Mouse (Mus musculus): ENCODE measurements around the gene Vwf.

Vwf gene

GRCm38 (mm10) chr6:125546474-125546873 is at the start of gene Vwf:
Gene Vwf (plus strand): TSS chr6:125546774.
- in situ Hi-C loops (cut with MseI, MboI), result no loop called here

- in situ Hi-C loops (cut with MseI, MboI), result loop anchor here in 1 of 2 experiments (5.0 kb wide), 1 partner anchor 76 kb away; no protein-coding TSS in a partner anchor
Measured at GRCm38 (mm10) chr6:125498062-125498461, 48.5 kb upstream of the Vwf start.

GRCm38 (mm10) chr6:125503186-125503802 is 43.3 kb upstream of the Vwf start:
- in situ Hi-C loops (cut with MseI, MboI), result loop anchor here (5.0 to 10.0 kb wide), 2 partner anchors 99 to 102 kb away; no protein-coding TSS in a partner anchor

GRCm38 (mm10) chr6:125504622-125505355 is 41.8 kb upstream of the Vwf start:
- in situ Hi-C loops (cut with MseI, MboI), result loop anchor here (5.0 to 10.0 kb wide), 2 partner anchors 98 to 100 kb away; no protein-coding TSS in a partner anchor

- in situ Hi-C loops (cut with MseI, MboI), result loop anchor here in 1 of 2 experiments (10.0 kb wide), 1 partner anchor 98 kb away; no protein-coding TSS in a partner anchor
Measured at GRCm38 (mm10) chr6:125506427-125506826, 40.1 kb upstream of the Vwf start.

- in situ Hi-C loops (cut with MseI, MboI), result loop anchor here in 1 of 2 experiments (10.0 kb wide), 1 partner anchor 95 kb away; no protein-coding TSS in a partner anchor
Measured at GRCm38 (mm10) chr6:125509783-125510182, 36.8 kb upstream of the Vwf start.

GRCm38 (mm10) chr6:125510645-125511044 is 35.9 kb upstream of the Vwf start:
- in situ Hi-C loops (cut with MseI, MboI), result no loop called here

GRCm38 (mm10) chr6:125511196-125511595 is 35.4 kb upstream of the Vwf start:
- in situ Hi-C loops (cut with MseI, MboI), result no loop called here

GRCm38 (mm10) chr6:125512950-125513596 is 33.5 kb upstream of the Vwf start:
- in situ Hi-C loops (cut with MseI, MboI), result no loop called here

- in situ Hi-C loops (cut with MseI, MboI), result no loop called here
Measured at GRCm38 (mm10) chr6:125515503-125516315, 30.9 kb upstream of the Vwf start.

- in situ Hi-C loops (cut with MseI, MboI), result no loop called here
Measured at GRCm38 (mm10) chr6:125521558-125522193, 24.9 kb upstream of the Vwf start.

- in situ Hi-C loops (cut with MseI, MboI), result no loop called here
Measured at GRCm38 (mm10) chr6:125524027-125524426, 22.5 kb upstream of the Vwf start.

- in situ Hi-C loops (cut with MseI, MboI), result no loop called here
Measured at GRCm38 (mm10) chr6:125526066-125526465, 20.5 kb upstream of the Vwf start.

GRCm38 (mm10) chr6:125528614-125529200 is 17.9 kb upstream of the Vwf start:
- in situ Hi-C loops (cut with MseI, MboI), result no loop called here

- in situ Hi-C loops (cut with MseI, MboI), result no loop called here
Measured at GRCm38 (mm10) chr6:125529479-125529878, 17.1 kb upstream of the Vwf start.

- in situ Hi-C loops (cut with MseI, MboI), result no loop called here
Measured at GRCm38 (mm10) chr6:125533104-125533650, 13.4 kb upstream of the Vwf start.

GRCm38 (mm10) chr6:125534990-125535389 is 11.6 kb upstream of the Vwf start:
- in situ Hi-C loops (cut with MseI, MboI), result no loop called here

- in situ Hi-C loops (cut with MseI, MboI), result no loop called here
Measured at GRCm38 (mm10) chr6:125538469-125538868, 8.1 kb upstream of the Vwf start.

GRCm38 (mm10) chr6:125539423-125539822 is 7.2 kb upstream of the Vwf start:
- in situ Hi-C loops (cut with MseI, MboI), result no loop called here

GRCm38 (mm10) chr6:125540199-125540598 is 6.4 kb upstream of the Vwf start:
- in situ Hi-C loops (cut with MseI, MboI), result no loop called here

Data from mouse trophoblast stem cell (cell line).